Comparison of ENCODE assay signal across 7 mouse cellular contexts in the genomic region with DNA sequence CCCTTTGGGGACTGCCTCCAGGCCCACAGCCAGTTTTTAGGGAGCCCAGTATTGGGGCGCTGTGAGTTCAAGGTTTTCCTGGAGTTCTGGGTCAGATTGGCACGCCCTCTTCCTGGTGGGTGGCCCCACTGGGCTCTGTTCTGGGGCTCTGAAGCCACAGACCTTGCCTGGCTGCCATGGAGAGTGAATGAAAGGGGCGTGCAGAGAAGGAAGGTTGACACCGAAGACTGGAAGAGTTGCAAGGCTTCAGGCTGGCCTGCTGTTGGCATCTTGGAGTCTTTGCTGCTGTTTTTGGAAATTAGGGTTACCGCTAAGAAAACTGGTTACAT. TPM values are rescaled to one million over a fixed set of nuclear protein-coding genes. Genes with fewer than 3 reads are reported as not detected.
DNase-seq lines count a peak whose midpoint lies in the region; ATAC-seq and TF ChIP-seq lines count a peak whose summit lies in the region.

No protein-coding gene starts in this region.

- peak overlapping the region; percentile 61 for H3K4me3 ChIP-seq in lung, embryonic 16.5 days (ENCODE audit: low read length)
- no peak overlapping the region for H3K4me3 ChIP-seq in lung, adult 2 months (replicated peaks; ENCODE audit: extremely low read depth, low read depth, low read length)
- peak overlapping the region; percentile 65 for H3K4me3 ChIP-seq in forebrain, embryonic 10.5 days
- peak overlapping the region; percentile 53 for H3K4me3 ChIP-seq in intestine, embryonic 15.5 days (replicated peaks)
- peak overlapping the region; percentile 59 for H3K4me3 ChIP-seq in neural tube, embryonic 14.5 days (ENCODE audit: low read depth, low read length)

- H3K4me2 ChIP-seq in lung, embryonic 16.5 days (ENCODE audit: low read depth, low read length) = peak overlapping the region; percentile 97
- H3K4me2 ChIP-seq in intestine, embryonic 15.5 days (replicated peaks) = peak overlapping the region; percentile 95
- peak overlapping the region; percentile 83 for H3K4me2 ChIP-seq in neural tube, embryonic 14.5 days (ENCODE audit: low read depth, low read length)

- no peaks in the 10 kb centered on the region for H3K9me3 ChIP-seq in lung, embryonic 16.5 days (ENCODE audit: control insufficient read depth, low read length)
- no peaks in the 10 kb centered on the region for H3K9me3 ChIP-seq in forebrain, embryonic 10.5 days
- H3K9me3 ChIP-seq in intestine, embryonic 15.5 days = no peaks in the 10 kb centered on the region
- no peaks in the 10 kb centered on the region for H3K9me3 ChIP-seq in neural tube, embryonic 14.5 days (ENCODE audit: control insufficient read depth, low read length)

- peak overlapping the region; percentile 66 for H3K9ac ChIP-seq in lung, embryonic 16.5 days (ENCODE audit: low read length)
- peak overlapping the region; percentile 47; the same call in 1 of the 2 replicates for H3K9ac ChIP-seq in intestine, embryonic 15.5 days
- peak overlapping the region; percentile 75 for H3K9ac ChIP-seq in neural tube, embryonic 14.5 days (replicated peaks; ENCODE audit: low read depth, low read length)

- TF ChIP-seq CTCF in lung, adult 2 months (IDR thresholded peaks at IDR 0.05; ENCODE audit: insufficient read depth, low read length) = no peak

- no peak for ATAC-seq in lung, embryonic 16.5 days (ENCODE audit: low read depth)
- no peak for ATAC-seq in intestine, embryonic 15.5 days
- ATAC-seq in neural tube, embryonic 14.5 days (ENCODE audit: low read depth) = peak; percentile 42

- H3K27me3 ChIP-seq in lung, embryonic 16.5 days (ENCODE audit: control insufficient read depth, insufficient read depth, low read depth, low read length) = peaks cover 15% of the 10 kb centered on the region
- peaks cover 55% of the 10 kb centered on the region for H3K27me3 ChIP-seq in forebrain, embryonic 10.5 days (ENCODE audit: poor library complexity, severe bottlenecking)
- peaks cover 18% of the 10 kb centered on the region for H3K27me3 ChIP-seq in intestine, embryonic 15.5 days (replicated peaks)
- H3K27me3 ChIP-seq in neural tube, embryonic 14.5 days (ENCODE audit: control insufficient read depth, insufficient read depth, low read length) = peaks cover 4% of the 10 kb centered on the region; the same call in 1 of the 2 replicates

- DNase-seq in lung, adult 2 months = no peak
- DNase-seq in forebrain, embryonic 10.5 days (ENCODE audit: extremely low spot score, low spot score) = peak; percentile 29
- no peak for DNase-seq in adrenal gland, postnatal 10 days
- no peak for DNase-seq in kidney, postnatal 14 days

- TF ChIP-seq POLR2A in lung, adult 2 months (IDR thresholded peaks at IDR 0.05; ENCODE audit: borderline replicate concordance, extremely low read depth, low read depth, low read length) = no peak

- H3K36me3 ChIP-seq in lung, embryonic 16.5 days (ENCODE audit: control insufficient read depth, insufficient read depth, low read length) = no peaks in the 10 kb centered on the region
- no peaks in the 10 kb centered on the region for H3K36me3 ChIP-seq in forebrain, embryonic 10.5 days (replicated peaks)
- H3K36me3 ChIP-seq in intestine, embryonic 15.5 days = no peaks in the 10 kb centered on the region
- no peaks in the 10 kb centered on the region for H3K36me3 ChIP-seq in neural tube, embryonic 14.5 days (ENCODE audit: control insufficient read depth, insufficient read depth, low read length)

- no peak overlapping the region for H3K27ac ChIP-seq in lung, embryonic 16.5 days (ENCODE audit: low read length)
- H3K27ac ChIP-seq in forebrain, embryonic 10.5 days = peak overlapping the region; percentile 79
- H3K27ac ChIP-seq in intestine, embryonic 15.5 days = no peak overlapping the region
- H3K27ac ChIP-seq in neural tube, embryonic 14.5 days (ENCODE audit: low read depth, low read length) = peak overlapping the region; percentile 77; the same call in 1 of the 2 replicates

- H3K4me1 ChIP-seq in lung, embryonic 16.5 days (replicated peaks; ENCODE audit: control insufficient read depth, insufficient read depth, low read length) = 0 out of 2 replicates have a peak, but pooled peaks cover 3% of the 10 kb centered on the region
- no peaks in the 10 kb centered on the region for H3K4me1 ChIP-seq in lung, adult 2 months (ENCODE audit: control insufficient read depth, insufficient read depth, low read length)
- H3K4me1 ChIP-seq in forebrain, embryonic 10.5 days = peaks cover 13% of the 10 kb centered on the region
- H3K4me1 ChIP-seq in intestine, embryonic 15.5 days (replicated peaks) = no peaks in the 10 kb centered on the region
- peaks cover 3% of the 10 kb centered on the region; the same call in 1 of the 2 replicates for H3K4me1 ChIP-seq in neural tube, embryonic 14.5 days (ENCODE audit: control insufficient read depth, insufficient read depth, low read length)

- 44% methylated on average over 5 of the region's 5 CpGs for WGBS in lung, embryonic 16.5 days
- 49% methylated on average over 5 of the region's 5 CpGs for whole genome bisulfite sequencing in lung, adult 2 months
- 30% methylated on average over 5 of the region's 5 CpGs for WGBS in forebrain, embryonic 10.5 days
- WGBS in intestine, embryonic 15.5 days = 43% methylated on average over 5 of the region's 5 CpGs
- WGBS in neural tube, embryonic 14.5 days = 31% methylated on average over 5 of the region's 5 CpGs

RNA-seq across cellular contexts. Expression of a gene that starts 0.6 kb away (rescaled TPM):
- polyA plus RNA-seq in lung, embryonic 16.5 days (2015; fragmentation: Nextera tagmentation; extraction: Ambion mirVana) = 0.30 and 0.34 TPM in 2 replicates
- polyA plus RNA-seq in lung, adult 2 months (2012; rRNA removed) = not detected in 2 replicates
- polyA plus RNA-seq in forebrain, embryonic 10.5 days (2016; fragmentation: Nextera tagmentation; extraction: Ambion mirVana) = 1.5 and 1.8 TPM in 2 replicates
- polyA plus RNA-seq in intestine, embryonic 15.5 days (2015; fragmentation: Nextera tagmentation; extraction: Ambion mirVana) = 1.1 and 1.3 TPM in 2 replicates
- polyA plus RNA-seq in neural tube, embryonic 14.5 days (2014; fragmentation: Nextera tagmentation; extraction: Ambion mirVana) = 90.4 and 95.5 TPM in 2 replicates
- total RNA-seq in adrenal gland, postnatal 10 days (2021) = 1 to 10 TPM in 1 of 2 experiments, under 1 TPM in 1; 0.93 to 1.7 TPM

RNA-seq across cellular contexts. Expression of a gene that starts 33.8 kb away (rescaled TPM):
- 18.9 and 20.6 TPM in 2 replicates for polyA plus RNA-seq in lung, embryonic 16.5 days (2015; fragmentation: Nextera tagmentation; extraction: Ambion mirVana)
- polyA plus RNA-seq in lung, adult 2 months (2012; rRNA removed) = 8.2 and 8.9 TPM in 2 replicates
- 23.3 and 23.9 TPM in 2 replicates for polyA plus RNA-seq in forebrain, embryonic 10.5 days (2016; fragmentation: Nextera tagmentation; extraction: Ambion mirVana)
- 15.5 and 16.8 TPM in 2 replicates for polyA plus RNA-seq in intestine, embryonic 15.5 days (2015; fragmentation: Nextera tagmentation; extraction: Ambion mirVana)
- polyA plus RNA-seq in neural tube, embryonic 14.5 days (2014; fragmentation: Nextera tagmentation; extraction: Ambion mirVana) = 38.1 and 41.5 TPM in 2 replicates
- total RNA-seq in adrenal gland, postnatal 10 days (2021) = 10 to 100 TPM; 12.4 to 13.0 TPM

Comparison
In these comparisons a context has a peak if more than half of its experiments do, and no peak if none do; other contexts are left out.
1. H3K27ac ChIP-seq: peak in forebrain, embryonic 10.5 days (single experiment) and neural tube, embryonic 14.5 days (single experiment); none in lung, embryonic 16.5 days (single experiment) and intestine, embryonic 15.5 days (single experiment).
2. RNA of a gene that starts 0.6 kb away (polyA plus RNA-seq): 90.4 to 95.5 TPM in neural tube, embryonic 14.5 days; 1.5 to 1.8 TPM in forebrain, embryonic 10.5 days, 1.1 to 1.3 TPM in intestine, embryonic 15.5 days, 0.30 to 0.34 TPM in lung, embryonic 16.5 days and not detected in lung, adult 2 months; every median in the first group is over 10 times any median in the second.
3. Peak in every context shown above with its lines, with median percentiles within 50 percentile points of each other: H3K4me2 ChIP-seq and H3K9ac ChIP-seq.